Mouse (Mus musculus) liver, postnatal 0 days (tissue): ENCODE measurements around the gene Gm7849. TPM values are rescaled to one million over a fixed set of nuclear protein-coding genes. Genes with fewer than 3 reads are reported as not detected.
"Not testable (repeated sequence)": the region's sequence is repeated elsewhere in the genome, so short reads cannot be mapped to it uniquely, and the experiment has no call there.

Experiments used
- ATAC-seq: fragments of 200-750 bp; cut with Nextera tagmentation; 2 replicates; pipeline ENCODE4 v1.8.0; 2017; ENCODE audit warnings: mild to moderate bottlenecking, moderate library complexity
- DNase-seq: peaks from one replicate; pipeline ENCODE4 v3.0.0-alpha.2; 2016
- H3K27ac ChIP-seq: fragments of 300-500 bp; sonication (generic); 2 replicates; pipeline ENCODE4 v1.5.1; 2014; ENCODE audit warnings: antibody characterized with exemption, moderate library complexity, mild to moderate bottlenecking, low read depth
- H3K27me3 ChIP-seq: fragments of 300-500 bp; sonication (generic); 2 replicates; pipeline ENCODE4 v1.6.1; 2014; ENCODE audit warnings: low read length, control low read depth, mixed read lengths; ENCODE audit not compliant: insufficient read depth
- H3K36me3 ChIP-seq: fragments of 300-500 bp; sonication (generic); replicated peaks from 2 replicates; pipeline ENCODE4 v1.6.1; 2014; ENCODE audit warnings: mild to moderate bottlenecking, control low read depth, low read length, moderate library complexity, mixed read lengths; ENCODE audit not compliant: insufficient read depth
- H3K4me1 ChIP-seq: fragments of 300-500 bp; sonication (generic); 2 replicates; pipeline ENCODE4 v1.6.1; 2014; ENCODE audit warnings: antibody characterized with exemption, mild to moderate bottlenecking, control low read depth; ENCODE audit not compliant: insufficient read depth
- H3K4me2 ChIP-seq: fragments of 300-500 bp; sonication (generic); 2 replicates; pipeline ENCODE4 v1.6.1; 2014; ENCODE audit warnings: low read depth, mild to moderate bottlenecking, low read length, moderate library complexity, mixed read lengths
- H3K4me3 ChIP-seq: fragments of 300-500 bp; sonication (generic); 2 replicates; pipeline ENCODE4 v1.5.1; 2014; ENCODE audit warnings: low read depth, low read length
- H3K9ac ChIP-seq: fragments of 300-500 bp; sonication (generic); replicated peaks from 2 replicates; pipeline ENCODE4 v1.6.1; 2014; ENCODE audit warnings: mild to moderate bottlenecking, moderate library complexity
- H3K9me3 ChIP-seq: fragments of 300-500 bp; sonication (generic); 2 replicates; pipeline ENCODE4 v1.6.1; 2016; ENCODE audit warnings: mild to moderate bottlenecking, control low read depth, low read length, mixed read lengths
- WGBS: fragments of 180-500 bp; shearing (Covaris S2); extraction: QIAGEN DNeasy Blood & Tissue Kit; methylation state at CpG from one replicate; pipeline ENCODE4 v1.1.7; 2014; ENCODE audit not compliant: insufficient replicate concordance; 5-methylcytosine and 5-hydroxymethylcytosine counted together
- polyA plus RNA-seq: library from polyadenylated mRNA; unstranded; fragments of >200 nt; fragmentation: Nextera tagmentation; extraction: Ambion mirVana; gene quantifications from 2 replicates; pipeline ENCODE4 v1.2.1, GENCODE M21; 2015

The Gm7849 gene
- not detected in 2 replicates for polyA plus RNA-seq

DNA sequence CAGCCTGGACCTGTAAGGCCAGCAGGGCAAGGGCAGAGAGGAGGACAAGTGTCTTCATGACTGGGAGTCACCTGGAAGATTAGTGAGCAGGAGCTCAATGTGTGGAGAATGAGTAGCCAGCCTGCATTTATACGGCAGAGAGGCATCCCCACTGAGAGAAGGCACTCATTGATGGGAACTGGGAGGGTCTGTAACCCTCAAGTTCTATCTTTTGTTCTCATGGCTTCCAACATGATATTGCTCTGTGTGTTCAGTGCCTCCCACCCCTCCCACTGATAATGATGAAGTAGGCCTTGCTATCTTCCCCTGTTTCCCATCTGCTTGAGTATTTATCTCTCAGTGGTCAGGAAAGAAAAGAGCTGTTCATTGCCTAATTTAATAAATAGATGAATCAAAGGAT lies at the start of gene Gm7849:
Gene Gm7849, minus strand, starts transcription at position 101 of the 400 bp plus-strand sequence.
- not testable (repeated sequence) for H3K9me3 ChIP-seq, H3K4me1 ChIP-seq, DNase-seq, H3K4me3 ChIP-seq, H3K36me3 ChIP-seq, H3K27ac ChIP-seq, H3K27me3 ChIP-seq, H3K4me2 ChIP-seq, H3K9ac ChIP-seq, ATAC-seq
- no CpG with 5 or more reads among the region's 1 CpGs for WGBS

- H3K36me3 ChIP-seq, H3K9ac ChIP-seq, ATAC-seq, H3K4me3 ChIP-seq, DNase-seq, H3K4me2 ChIP-seq, H3K27ac ChIP-seq, H3K9me3 ChIP-seq, H3K4me1 ChIP-seq, H3K27me3 ChIP-seq: not testable (repeated sequence)
- WGBS = no CpG with 5 or more reads among the region's 1 CpGs
These were observed 29.2 kb downstream of the Gm7849 start, which contains the start of gene Defa36 for GRCm38 (mm10) chr8:21427111-21427510. TSS of gene Defa36 (plus strand) at chr8:21427411.

Other genes starting within 250 kb of the Gm7849 start
- gene Gm15292, start 206.8 kb downstream of the Gm7849 start, polyA plus RNA-seq = not detected in 2 replicates
- gene Defa27, start 141.0 kb downstream of the Gm7849 start, polyA plus RNA-seq = not detected in 2 replicates
- gene Defa29, start 129.5 kb downstream of the Gm7849 start, polyA plus RNA-seq = not detected in 2 replicates
- gene Defa2, start 78.0 kb downstream of the Gm7849 start, polyA plus RNA-seq = not detected in 2 replicates
- gene Defa33, start 64.7 kb downstream of the Gm7849 start, polyA plus RNA-seq = not detected in 2 replicates
- gene Defa36, start 29.1 kb downstream of the Gm7849 start, polyA plus RNA-seq = not detected in 2 replicates
- not detected in 2 replicates for gene Defa20, start 52.7 kb upstream of the Gm7849 start, polyA plus RNA-seq
- not detected in 2 replicates for gene Defa32, start 72.5 kb upstream of the Gm7849 start, polyA plus RNA-seq
- not detected in 2 replicates for gene Defa37, start 108.8 kb upstream of the Gm7849 start, polyA plus RNA-seq
- gene Defa28, start 126.4 kb upstream of the Gm7849 start, polyA plus RNA-seq = not detected in 2 replicates
- gene Gm7861, start 137.9 kb upstream of the Gm7849 start, polyA plus RNA-seq = not detected in 2 replicates
- gene Defa26, start 161.6 kb upstream of the Gm7849 start, polyA plus RNA-seq = not detected in 2 replicates
- not detected in 2 replicates for gene Defa17, start 199.2 kb upstream of the Gm7849 start, polyA plus RNA-seq
- not detected in 2 replicates for gene Defa34, start 209.2 kb upstream of the Gm7849 start, polyA plus RNA-seq
- not detected in 2 replicates for gene AY761184, start 247.1 kb upstream of the Gm7849 start, polyA plus RNA-seq